Mouse (Mus musculus) bone marrow macrophage, adult 2 months (primary cell): ENCODE measurements around the gene Tmco4.

Experiments
- CTCF ChIP-seq: IDR thresholded peaks from 2 replicates; pipeline ENCODE4 v1.5.1; 2012; ENCODE audit warnings: low read depth, mild to moderate bottlenecking, low read length, moderate library complexity
- POLR2A ChIP-seq: IDR thresholded peaks from 2 replicates; pipeline ENCODE4 v1.6.1; 2012; ENCODE audit warnings: mild to moderate bottlenecking, low read depth, low read length, borderline replicate concordance

DNA sequence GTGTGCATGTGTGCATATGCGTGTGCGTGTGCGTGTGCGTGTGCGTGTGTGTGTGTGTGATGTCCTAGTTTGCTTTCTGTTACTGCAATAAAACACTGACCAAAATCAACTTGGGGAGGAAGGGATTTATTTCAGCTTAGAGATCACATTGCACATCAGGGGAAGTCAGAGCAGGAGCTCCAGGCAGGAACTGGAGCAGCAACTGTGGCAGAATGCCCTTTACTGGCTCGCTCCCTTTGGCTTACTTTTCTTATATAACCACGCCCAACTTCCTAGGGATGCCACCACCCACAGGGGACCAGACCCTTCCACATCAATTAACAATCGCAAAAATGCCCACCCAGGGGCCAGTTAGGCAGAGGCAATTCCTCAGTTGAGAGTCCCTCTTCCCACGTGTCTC is 14.1 kb upstream of the Tmco4 start:
- TF ChIP-seq POLR2A (no peak), CTCF (no peak)
